Mouse (Mus musculus): ENCODE measurements around the gene Cand1.

The Cand1 gene

GRCm38 (mm10) chr10:119211251-119211650, 28.6 kb downstream of the Cand1 start:
- no peak for DNase-seq (ENCODE audit: low read depth, low spot score)

DNA sequence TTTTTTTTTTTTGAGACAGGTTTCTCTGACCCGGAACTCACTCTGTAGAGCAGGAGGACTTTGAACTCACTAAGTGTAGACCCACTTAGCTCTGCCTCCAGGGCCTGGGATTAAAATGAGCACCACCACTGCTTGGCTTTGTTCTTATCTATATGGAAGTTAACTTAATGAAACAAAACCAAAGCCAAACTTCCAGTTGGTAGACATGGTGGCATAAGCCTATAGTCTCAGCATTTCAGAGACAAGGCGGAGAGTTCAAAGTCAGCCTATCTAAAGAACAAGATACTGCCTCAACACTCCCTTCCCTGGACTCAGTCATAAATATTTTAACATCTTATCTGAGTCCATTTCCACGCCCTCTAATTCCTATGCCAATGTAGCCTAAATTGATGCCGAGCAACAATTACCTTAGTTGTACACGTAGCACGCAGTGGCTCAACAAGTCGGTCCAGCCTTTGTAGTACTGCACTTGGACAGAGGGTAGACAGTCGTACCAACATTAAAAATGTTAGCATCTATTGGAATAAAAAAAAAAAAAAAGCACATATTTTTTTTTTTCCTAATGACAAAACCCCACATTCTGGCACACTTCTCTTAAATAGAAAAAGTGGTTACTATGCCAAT, 33.4 kb downstream of the Cand1 start:
- DNase-seq (ENCODE audit: low read depth, low spot score), result no peak

DNA sequence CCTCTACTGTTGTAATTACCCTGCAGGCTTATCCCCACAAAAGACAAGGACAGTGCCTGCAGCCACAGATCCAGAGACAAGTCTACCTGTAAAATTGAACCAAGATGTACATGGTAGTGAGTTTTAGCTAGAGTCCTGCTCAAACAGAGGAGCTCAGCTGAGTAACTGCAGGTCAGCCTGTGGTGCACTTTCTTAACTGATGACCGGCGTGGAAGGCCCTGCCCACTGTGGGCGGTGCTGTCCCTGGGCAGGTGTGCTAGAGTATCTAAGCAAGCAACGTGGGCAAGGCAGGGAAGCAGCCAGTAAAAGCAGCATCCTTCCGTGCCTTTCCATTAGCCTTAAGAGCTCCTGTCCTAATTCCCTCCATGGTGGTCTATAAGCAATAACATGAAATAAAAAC, 34.6 kb downstream of the Cand1 start:
- DNase-seq (ENCODE audit: low read depth, low spot score), result no peak

GRCm38 (mm10) chr10:119204334-119204946, 35.4 kb downstream of the Cand1 start:
- DNase-seq (ENCODE audit: low read depth, low spot score), result no peak

DNA sequence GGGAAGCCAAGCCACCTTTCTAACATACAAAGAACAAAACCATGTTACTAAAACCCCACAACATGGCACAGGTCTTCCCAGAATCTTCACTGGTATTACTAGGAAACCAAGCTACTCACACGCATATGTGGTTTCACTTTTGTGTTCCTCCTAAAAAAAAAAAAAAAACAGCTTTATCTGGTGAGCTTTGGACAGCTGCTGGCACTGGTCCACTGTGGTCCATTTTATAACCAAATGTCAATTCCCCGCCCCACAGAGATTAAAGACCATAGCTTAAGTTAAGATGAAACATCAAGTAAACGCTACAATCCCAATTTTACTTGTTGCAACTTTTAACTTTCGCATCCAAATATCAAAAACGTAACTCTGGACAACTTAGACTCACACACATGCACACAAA, 40.0 kb downstream of the Cand1 start:
- DNase-seq (ENCODE audit: low read depth, low spot score), result no peak

- DNase-seq (ENCODE audit: low read depth, low spot score), result no peak
These were observed 41.5 kb downstream of the Cand1 start for GRCm38 (mm10) chr10:119198186-119198880.

- no peak for DNase-seq (ENCODE audit: low read depth, low spot score)
These were observed 42.2 kb downstream of the Cand1 start for GRCm38 (mm10) chr10:119197621-119198150.

GRCm38 (mm10) chr10:119192598-119193372, 47.1 kb downstream of the Cand1 start:
- DNase-seq (ENCODE audit: low read depth, low spot score), result no peak

GRCm38 (mm10) chr10:119187720-119188119, 52.1 kb downstream of the Cand1 start:
- no peak for DNase-seq (ENCODE audit: low read depth, low spot score)

- DNase-seq (ENCODE audit: low read depth, low spot score), result no peak
These were observed 70.2 kb downstream of the Cand1 start for GRCm38 (mm10) chr10:119169656-119170055.

- no peak for DNase-seq (ENCODE audit: low read depth, low spot score)
These were observed 70.6 kb downstream of the Cand1 start for GRCm38 (mm10) chr10:119169237-119169636.

GRCm38 (mm10) chr10:119168791-119169190, 71.1 kb downstream of the Cand1 start:
- no peak for DNase-seq (ENCODE audit: low read depth, low spot score)

DNA sequence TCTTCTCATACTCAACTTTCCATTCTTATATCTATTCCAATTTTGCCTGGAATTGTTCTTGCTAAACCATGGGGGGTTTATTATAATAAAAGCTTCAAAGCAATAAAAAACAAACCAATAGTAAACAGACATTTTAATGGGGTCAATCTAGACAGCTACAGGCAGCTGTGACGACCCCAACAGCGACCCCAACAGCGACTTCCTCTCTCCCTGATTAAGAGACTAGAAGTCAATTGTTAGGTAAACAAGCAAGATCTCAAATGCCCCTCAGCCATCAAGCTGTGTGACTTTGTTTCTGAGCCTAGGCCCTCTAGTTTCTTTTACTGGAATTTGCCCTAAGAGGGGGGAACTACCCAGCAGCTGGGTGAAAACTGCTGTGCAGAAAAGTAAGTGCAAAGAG, 72.0 kb downstream of the Cand1 start:
- no peak for DNase-seq (ENCODE audit: low read depth, low spot score)

GRCm38 (mm10) chr10:119165051-119165450, 74.8 kb downstream of the Cand1 start:
- no peak for DNase-seq (ENCODE audit: low read depth, low spot score)

DNA sequence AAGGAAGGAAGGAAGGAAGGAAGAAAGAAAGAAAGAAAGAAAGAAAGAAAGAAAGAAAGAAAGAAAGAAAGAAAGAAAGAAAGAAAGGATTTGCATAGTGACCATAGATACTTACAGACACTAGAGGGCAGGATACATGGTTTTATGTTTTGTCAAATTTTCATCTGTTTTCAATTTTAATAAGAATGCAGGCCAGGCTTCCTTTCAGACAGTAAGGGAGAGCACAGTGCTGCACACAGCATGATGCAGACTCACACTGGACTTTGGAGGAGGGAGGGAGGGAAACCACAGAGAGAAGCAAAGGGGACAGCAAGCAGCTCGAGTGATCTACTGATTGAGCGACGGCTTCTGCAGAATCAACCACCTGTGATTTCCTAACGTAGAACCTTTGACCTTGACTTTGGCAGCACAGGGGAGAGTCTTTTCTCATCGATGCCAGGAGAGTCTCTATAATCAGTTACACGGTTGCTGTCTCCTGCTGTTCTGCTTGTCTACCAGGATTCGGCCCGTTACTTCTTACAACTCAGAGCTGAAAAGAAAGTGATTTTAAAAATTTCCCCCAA, 78.0 kb downstream of the Cand1 start:
- no peak for DNase-seq (ENCODE audit: low read depth, low spot score)

- DNase-seq (ENCODE audit: low read depth, low spot score), result no peak
These were observed 79.7 kb downstream of the Cand1 start for GRCm38 (mm10) chr10:119160161-119160560.

DNA sequence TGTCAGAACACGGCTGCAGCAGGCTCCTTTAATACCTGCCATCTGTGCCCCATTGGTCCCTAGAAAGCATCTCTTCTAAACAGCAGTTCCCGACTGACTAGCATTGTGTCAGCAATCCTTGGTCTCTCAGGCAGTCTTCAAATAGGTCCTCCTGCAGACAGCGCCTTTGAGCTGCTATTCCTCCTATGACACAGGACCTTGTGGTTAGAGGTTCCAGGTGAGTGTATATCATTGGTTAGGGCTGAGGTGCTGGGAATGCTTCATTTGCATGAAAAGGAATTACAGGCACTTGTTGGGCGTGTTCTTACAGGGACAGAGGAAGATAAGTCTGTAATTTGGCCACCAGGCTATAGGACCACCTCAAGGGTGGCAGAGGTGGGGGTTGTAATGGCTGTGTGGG, 90.6 kb downstream of the Cand1 start:
- DNase-seq (ENCODE audit: low read depth, low spot score), result no peak
